ENCODE assay signal across 37 mouse cellular contexts in the genomic region with DNA sequence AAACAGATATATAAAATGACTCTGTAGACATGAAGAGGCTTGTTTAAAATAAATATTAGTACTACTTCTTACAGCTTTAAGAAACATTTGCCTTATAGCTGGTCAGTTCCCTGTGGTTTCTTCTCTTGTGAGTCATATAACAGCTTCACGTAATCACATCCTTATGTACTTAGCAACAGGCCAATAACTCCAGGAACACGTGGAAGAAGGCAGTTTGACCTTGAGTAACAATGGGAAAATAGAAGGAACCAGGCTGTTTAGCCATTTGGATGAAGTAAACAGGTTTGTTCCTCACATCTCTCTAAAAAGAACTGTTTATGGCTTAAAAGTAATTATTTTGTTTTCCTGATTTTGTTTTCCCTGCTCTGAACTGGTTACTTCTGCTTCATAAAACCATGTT. TPM values are rescaled to one million over a fixed set of nuclear protein-coding genes. Genes with fewer than 3 reads are reported as not detected.
"Had no signal": no experiment of that assay in that cellular context is flagged by ENCODE, and none has a peak within 500 bp of the region (broad histone marks: within the 10 kb centered on the region; RNA-seq: fewer than 3 reads in every experiment).

No protein-coding gene starts in this region.

- H3K9me3 ChIP-seq: limb, embryonic 10.5 days; limb, embryonic 12.5 days; limb, embryonic 13.5 days; limb, embryonic 15.5 days; liver, embryonic 12.5 days; liver, embryonic 13.5 days; liver, embryonic 15.5 days; lung, embryonic 15.5 days; midbrain, embryonic 10.5 days; midbrain, embryonic 12.5 days; midbrain, embryonic 13.5 days; midbrain, embryonic 15.5 days; neural tube, embryonic 12.5 days had no signal

- H3K4me2 ChIP-seq: limb, embryonic 12.5 days; limb, embryonic 13.5 days; limb, embryonic 15.5 days; liver, embryonic 11.5 days; liver, embryonic 12.5 days; liver, embryonic 13.5 days; liver, embryonic 15.5 days; lung, embryonic 14.5 days; lung, embryonic 15.5 days; midbrain, embryonic 11.5 days; midbrain, embryonic 12.5 days; midbrain, embryonic 13.5 days; midbrain, embryonic 15.5 days; neural tube, embryonic 12.5 days had no signal

- H3K36me3 ChIP-seq: limb, embryonic 10.5 days; limb, embryonic 12.5 days; limb, embryonic 13.5 days; limb, embryonic 15.5 days; liver, embryonic 12.5 days; liver, embryonic 13.5 days; liver, embryonic 15.5 days; lung, embryonic 15.5 days; midbrain, embryonic 10.5 days; midbrain, embryonic 12.5 days; midbrain, embryonic 13.5 days; midbrain, embryonic 15.5 days; neural tube, embryonic 12.5 days had no signal

- H3K4me3 ChIP-seq: limb, embryonic 10.5 days; limb, embryonic 12.5 days; limb, embryonic 13.5 days; limb, embryonic 15.5 days; liver, embryonic 12.5 days; liver, embryonic 13.5 days; liver, embryonic 15.5 days; lung, embryonic 15.5 days; megakaryocyte, embryonic 14.5 days; midbrain, embryonic 10.5 days; midbrain, embryonic 12.5 days; midbrain, embryonic 13.5 days; midbrain, embryonic 15.5 days; myocyte; neural tube, embryonic 12.5 days had no signal

- H3K9ac ChIP-seq: limb, embryonic 12.5 days; limb, embryonic 13.5 days; limb, embryonic 15.5 days; liver, embryonic 12.5 days; liver, embryonic 13.5 days; liver, embryonic 14.5 days; liver, embryonic 15.5 days; liver, postnatal 0 days; lung, embryonic 14.5 days; lung, embryonic 15.5 days; midbrain, embryonic 12.5 days; midbrain, embryonic 13.5 days; midbrain, embryonic 15.5 days; neural tube, embryonic 12.5 days had no signal

- ATAC-seq: liver, embryonic 12.5 days; liver, postnatal 0 days; lung, postnatal 0 days; midbrain, embryonic 13.5 days; midbrain, embryonic 15.5 days; midbrain, embryonic 16.5 days had no signal

- H3K27ac ChIP-seq: limb, embryonic 10.5 days; limb, embryonic 12.5 days; limb, embryonic 13.5 days; limb, embryonic 15.5 days; liver, embryonic 12.5 days; liver, embryonic 13.5 days; liver, embryonic 14.5 days; liver, embryonic 15.5 days; lung, embryonic 15.5 days; macrophage; midbrain, embryonic 10.5 days; midbrain, embryonic 12.5 days; midbrain, embryonic 13.5 days; midbrain, embryonic 15.5 days; neural tube, embryonic 12.5 days had no signal

- H3K4me1 ChIP-seq: liver, embryonic 12.5 days; liver, embryonic 13.5 days; liver, embryonic 15.5 days had no signal

- DNase-seq: left cerebral cortex, postnatal 4 days; liver, embryonic 13.5 days; liver, postnatal 0 days; lung, adult 18-20 months; lung, adult 2 months; lung, embryonic 14.5 days; lung, postnatal 10 days; lung, postnatal 14 days; lung, postnatal 36 days; lung, postnatal 4 days; midbrain, embryonic 14.5 days had no signal

- H3K27me3 ChIP-seq: midbrain, embryonic 15.5 days; neural tube, embryonic 12.5 days had no signal

RNA-seq across cellular contexts. Expression of gene Galntl6, which starts 2.7 kb away (rescaled TPM):
- total RNA-seq: liver, adult 2 months; megakaryocyte progenitor cell, adult 5-6 weeks; megakaryocyte-erythroid progenitor cell, adult 5-6 weeks; monocyte, adult 5-6 weeks had no signal
- polyA plus RNA-seq: liver, adult 2 months; liver, embryonic 14.5 days; liver, embryonic 15.5 days; liver, embryonic 16.5 days; liver, postnatal 0 days; macrophage; myocyte had no signal

RNA-seq across cellular contexts. Expression of gene BC030500, which starts 3.6 kb away (rescaled TPM):
- total RNA-seq: liver, adult 2 months; megakaryocyte progenitor cell, adult 5-6 weeks; megakaryocyte, adult 5-6 weeks; megakaryocyte-erythroid progenitor cell, adult 5-6 weeks; monocyte, adult 5-6 weeks had no signal
- polyA plus RNA-seq: liver, adult 2 months; liver, embryonic 11.5 days; liver, embryonic 12.5 days; liver, embryonic 13.5 days; liver, embryonic 14.5 days; liver, embryonic 15.5 days; liver, embryonic 16.5 days; liver, postnatal 0 days; macrophage had no signal
